Mouse (Mus musculus) myocyte (in vitro differentiated cells): ENCODE measurements around the gene Wdr72. TPM values are rescaled to one million over a fixed set of nuclear protein-coding genes. Genes with fewer than 3 reads are reported as not detected.

Experiments used
- H3K27me3 ChIP-seq: one replicate; pipeline ENCODE4 v1.6.1; 2011; ENCODE audit not compliant: control insufficient read depth, insufficient read depth, insufficient read length
- H3K36me3 ChIP-seq: one replicate; pipeline ENCODE4 v1.6.1; 2011; ENCODE audit not compliant: control insufficient read depth, insufficient read depth
- H3K4me2 ChIP-seq: one replicate; pipeline ENCODE4 v1.6.1; 2011; ENCODE audit warnings: low read depth, control low read depth
- H3K4me3 ChIP-seq: one replicate; pipeline ENCODE4 v1.5.1; 2011; ENCODE audit warnings: mild to moderate bottlenecking, control low read depth, moderate library complexity
- H3K79me2 ChIP-seq: one replicate; pipeline ENCODE4 v1.6.1; 2011; ENCODE audit not compliant: control insufficient read depth, insufficient read depth
- H3ac ChIP-seq: one replicate; pipeline ENCODE4 v1.6.1; 2011; ENCODE audit not compliant: control insufficient read depth, insufficient read length
- CEBPB ChIP-seq: IDR thresholded peaks from 2 replicates; pipeline ENCODE4 v1.6.1; 2011; ENCODE audit warnings: mild to moderate bottlenecking, moderate library complexity; ENCODE audit not compliant: poor library complexity, insufficient read depth, severe bottlenecking
- E2F4 ChIP-seq: IDR thresholded peaks from one replicate; pipeline ENCODE4 v1.6.1; 2011; ENCODE audit warnings: mild to moderate bottlenecking, control low read depth, moderate library complexity; ENCODE audit not compliant: insufficient read depth
- MAX ChIP-seq: IDR thresholded peaks from one replicate; pipeline ENCODE4 v1.6.1; 2011; ENCODE audit warnings: low read depth, mild to moderate bottlenecking, control low read depth
- MYOD1 ChIP-seq, 3 experiments: IDR thresholded peaks; one replicate each; pipeline ENCODE4 v1.6.1; 2011; ENCODE audit warnings: control low read depth in 2 of 3, low read depth in 2 of 3, mild to moderate bottlenecking in 2 of 3, moderate library complexity in 1 of 3; ENCODE audit not compliant: insufficient read length in 2 of 3, control insufficient read depth in 1 of 3
- MYOG ChIP-seq, 3 experiments: IDR thresholded peaks; one replicate each; pipeline ENCODE4 v1.6.1; 2011; ENCODE audit warnings: control low read depth in 2 of 3, low read depth in 2 of 3, mild to moderate bottlenecking in 2 of 3; ENCODE audit not compliant: insufficient read length in 2 of 3, control insufficient read depth in 1 of 3, insufficient read depth in 1 of 3
- POLR2A ChIP-seq: IDR thresholded peaks from one replicate; pipeline ENCODE4 v1.6.1; 2011; ENCODE audit warnings: low read depth, mild to moderate bottlenecking, control low read depth, moderate library complexity; ENCODE audit not compliant: insufficient read length
- POLR2AphosphoS2 ChIP-seq: IDR thresholded peaks from one replicate; pipeline ENCODE4 v1.6.1; 2011; ENCODE audit warnings: low read depth, control low read depth; ENCODE audit not compliant: insufficient read length
- REST ChIP-seq: IDR thresholded peaks from one replicate; pipeline ENCODE4 v1.6.1; 2011; ENCODE audit warnings: mild to moderate bottlenecking, control low read depth, moderate library complexity; ENCODE audit not compliant: insufficient read depth, insufficient read length
- SRF ChIP-seq: IDR thresholded peaks from one replicate; pipeline ENCODE4 v1.6.1; 2011; ENCODE audit warnings: low read depth; ENCODE audit not compliant: control insufficient read depth, insufficient read length
- TCF12 ChIP-seq: IDR thresholded peaks from one replicate; pipeline ENCODE4 v1.6.1; 2011; ENCODE audit warnings: mild to moderate bottlenecking, control low read depth; ENCODE audit not compliant: poor library complexity, insufficient read depth, severe bottlenecking
- TCF3 ChIP-seq: IDR thresholded peaks from one replicate; pipeline ENCODE4 v1.6.1; 2011; ENCODE audit warnings: low read depth, control low read depth; ENCODE audit not compliant: insufficient read length
- USF1 ChIP-seq: IDR thresholded peaks from one replicate; pipeline ENCODE4 v1.6.1; 2011; ENCODE audit warnings: low read depth, mild to moderate bottlenecking, control low read depth, moderate library complexity
- polyA plus RNA-seq: library from polyadenylated mRNA; unstranded; fragments of >200 nt; fragmentation: generic; extraction: Trizol; gene quantifications from one replicate; pipeline ENCODE4 v1.2.1, GENCODE M21; 2012; ENCODE audit warnings: missing spikeins

Gene Wdr72
- polyA plus RNA-seq, 1 experiment: not detected

DNA sequence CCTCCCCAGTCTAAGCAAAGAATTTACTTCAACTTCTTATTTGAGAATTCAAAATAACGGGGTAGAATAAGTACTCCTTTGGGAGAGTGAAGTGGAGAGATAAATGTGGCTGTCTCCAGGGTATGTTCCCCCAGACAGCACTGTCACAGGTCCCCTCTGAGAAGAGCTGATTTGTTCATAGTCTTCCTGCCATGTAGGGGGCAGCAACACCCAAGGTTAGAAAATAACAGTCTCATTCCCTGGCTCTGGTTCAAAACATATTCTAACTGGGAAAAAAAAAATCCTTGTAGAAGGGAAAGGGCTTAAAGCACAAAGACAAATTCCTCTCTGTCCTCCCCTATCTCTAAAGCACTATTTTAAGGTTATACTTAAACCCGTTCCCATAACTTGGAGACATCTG is 176.1 kb downstream of the Wdr72 start:
- no peaks in the 10 kb centered on the region for H3K27me3 ChIP-seq
- H3K36me3 ChIP-seq: no peaks in the 10 kb centered on the region
- no peak overlapping the region for H3K4me3 ChIP-seq
- no peak overlapping the region for H3ac ChIP-seq
- TF ChIP-seq CEBPB (no peak), SRF (no peak), E2F4 (no peak), MYOG (IDR thresholded peaks at IDR 0.05; ENCODE audit: control insufficient read depth in 1 of 3, insufficient read depth in 1 of 3, insufficient read length in 2 of 3, low read depth in 2 of 3) (no peak), TCF3 (no peak), POLR2A (no peak), REST (no peak), USF1 (no peak), MYOD1 (IDR thresholded peaks at IDR 0.05; ENCODE audit: control insufficient read depth in 1 of 3, insufficient read length in 2 of 3, low read depth in 2 of 3) (no peak), TCF12 (no peak), POLR2AphosphoS2 (no peak), MAX (no peak)
- H3K4me2 ChIP-seq: no peak overlapping the region
- no peaks in the 10 kb centered on the region for H3K79me2 ChIP-seq

DNA sequence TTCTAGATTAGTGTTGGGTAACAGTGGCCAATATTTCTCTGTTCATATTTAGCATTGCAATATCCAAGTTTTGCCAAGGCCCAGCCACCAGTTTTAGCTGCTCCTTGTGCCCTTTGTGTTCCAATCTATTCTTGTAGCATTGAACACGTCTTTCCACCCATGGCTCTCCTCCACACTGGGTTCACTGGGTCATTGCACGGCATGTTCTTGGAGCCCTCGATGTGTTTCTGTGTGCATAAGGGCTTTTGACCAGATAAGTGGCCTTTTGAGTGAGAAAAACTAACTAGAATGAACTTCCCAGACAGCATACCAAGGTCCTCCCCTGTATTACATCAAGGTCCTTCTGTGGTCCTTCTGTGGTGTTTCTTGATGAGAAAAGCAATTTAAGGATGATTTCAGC is 184.3 kb downstream of the Wdr72 start:
- H3K36me3 ChIP-seq: no peaks in the 10 kb centered on the region
- no peak overlapping the region for H3K4me3 ChIP-seq
- H3ac ChIP-seq: no peak overlapping the region
- no peaks in the 10 kb centered on the region for H3K79me2 ChIP-seq
- no peak overlapping the region for H3K4me2 ChIP-seq
- H3K27me3 ChIP-seq: no peaks in the 10 kb centered on the region
- TF ChIP-seq POLR2A (no peak), E2F4 (no peak), POLR2AphosphoS2 (no peak), TCF3 (no peak), MYOD1 (IDR thresholded peaks at IDR 0.05; ENCODE audit: control insufficient read depth in 1 of 3, insufficient read length in 2 of 3, low read depth in 2 of 3) (no peak), TCF12 (no peak), USF1 (no peak), SRF (no peak), MYOG (IDR thresholded peaks at IDR 0.05; ENCODE audit: control insufficient read depth in 1 of 3, insufficient read depth in 1 of 3, insufficient read length in 2 of 3, low read depth in 2 of 3) (no peak), REST (no peak), CEBPB (no peak), MAX (no peak)

DNA sequence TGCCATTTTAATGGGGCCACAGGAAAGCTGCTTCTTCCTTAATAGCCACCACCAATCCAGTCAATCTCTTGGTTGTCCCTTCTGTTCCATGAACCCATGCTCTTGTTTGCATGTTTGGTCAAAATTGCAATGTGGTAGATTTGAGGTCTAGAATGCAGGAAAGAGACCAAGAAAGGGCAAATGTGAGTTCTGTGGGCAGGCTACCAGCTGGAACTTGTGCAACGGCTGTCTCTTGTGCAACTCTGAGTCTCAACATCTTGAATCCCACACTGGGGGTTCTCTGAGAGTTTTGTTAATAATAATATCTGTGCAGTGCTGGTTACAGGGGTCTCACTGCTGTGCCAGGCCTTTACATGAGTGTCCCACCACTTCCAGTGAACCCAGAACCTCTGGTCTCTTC is 208.6 kb downstream of the Wdr72 start:
- no peak overlapping the region for H3ac ChIP-seq
- H3K4me3 ChIP-seq: no peak overlapping the region
- H3K4me2 ChIP-seq: no peak overlapping the region
- no peaks in the 10 kb centered on the region for H3K79me2 ChIP-seq
- no peaks in the 10 kb centered on the region for H3K36me3 ChIP-seq
- TF ChIP-seq MAX (no peak), POLR2A (no peak), TCF3 (no peak), CEBPB (no peak), SRF (no peak), TCF12 (no peak), MYOD1 (IDR thresholded peaks at IDR 0.05; ENCODE audit: control insufficient read depth in 1 of 3, insufficient read length in 2 of 3, low read depth in 2 of 3) (no peak), USF1 (no peak), REST (no peak), POLR2AphosphoS2 (no peak), E2F4 (no peak), MYOG (IDR thresholded peaks at IDR 0.05; ENCODE audit: control insufficient read depth in 1 of 3, insufficient read depth in 1 of 3, insufficient read length in 2 of 3, low read depth in 2 of 3) (no peak)
- H3K27me3 ChIP-seq: no peaks in the 10 kb centered on the region

DNA sequence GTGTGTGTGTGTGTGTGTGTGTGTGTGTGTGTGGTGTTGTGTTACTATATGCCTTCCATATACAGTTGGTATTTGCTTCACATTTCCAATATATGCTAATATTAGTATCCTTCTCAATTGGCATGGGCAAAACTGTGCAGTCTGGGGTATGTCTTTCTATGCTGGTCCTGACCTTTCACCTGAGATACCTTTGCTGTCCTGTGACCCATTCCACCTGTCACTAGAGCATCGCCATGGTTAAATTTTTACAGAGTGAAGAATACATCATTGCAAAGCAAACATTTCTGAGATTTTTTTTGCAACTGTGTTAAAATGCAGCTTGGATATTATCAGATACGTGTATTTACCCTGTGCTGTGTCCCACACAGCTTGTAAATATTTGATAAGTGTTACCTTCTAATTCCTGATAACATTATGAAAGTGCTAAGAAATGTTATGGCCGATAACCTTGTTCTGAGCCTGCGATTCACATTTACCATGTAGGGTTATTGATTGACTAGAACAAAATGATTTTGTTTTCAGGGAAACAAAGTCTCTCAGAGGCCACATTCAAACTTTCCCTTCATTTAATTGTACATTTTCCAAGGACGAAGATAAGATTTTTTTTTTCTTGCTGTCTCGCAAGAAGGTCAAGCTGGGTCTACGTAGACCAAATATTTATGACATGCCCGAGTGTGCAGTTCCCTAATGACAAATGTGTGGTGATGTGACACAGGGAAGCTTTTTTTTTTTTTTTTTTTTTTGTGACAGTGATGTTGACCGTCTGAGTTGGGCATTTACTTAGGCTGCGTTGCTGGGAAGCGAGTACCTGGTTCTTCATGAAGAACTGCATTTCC is 214.2 kb downstream of the Wdr72 start:
- H3K79me2 ChIP-seq: no peaks in the 10 kb centered on the region
- no peak for TF ChIP-seq MYOG (IDR thresholded peaks at IDR 0.05; ENCODE audit: control insufficient read depth in 1 of 3, insufficient read depth in 1 of 3, insufficient read length in 2 of 3, low read depth in 2 of 3)
- no peak for TF ChIP-seq REST
- TF ChIP-seq MAX: no peak
- TF ChIP-seq TCF3: no peak
- no peak for TF ChIP-seq POLR2AphosphoS2
- TF ChIP-seq TCF12: no peak
- TF ChIP-seq CEBPB: no peak
- no peak for TF ChIP-seq E2F4
- H3K27me3 ChIP-seq: no peaks in the 10 kb centered on the region
- no peaks in the 10 kb centered on the region for H3K36me3 ChIP-seq
- no peak overlapping the region for H3ac ChIP-seq
- H3K4me3 ChIP-seq: no peak overlapping the region
- no peak overlapping the region for H3K4me2 ChIP-seq
